Mouse (Mus musculus): ENCODE results near the gene 1700020N01Rik. TPM values are rescaled to one million over a fixed set of nuclear protein-coding genes. Genes with fewer than 3 reads are reported as not detected.

Gene 1700020N01Rik
- total RNA-seq (2023): not detected

DNA sequence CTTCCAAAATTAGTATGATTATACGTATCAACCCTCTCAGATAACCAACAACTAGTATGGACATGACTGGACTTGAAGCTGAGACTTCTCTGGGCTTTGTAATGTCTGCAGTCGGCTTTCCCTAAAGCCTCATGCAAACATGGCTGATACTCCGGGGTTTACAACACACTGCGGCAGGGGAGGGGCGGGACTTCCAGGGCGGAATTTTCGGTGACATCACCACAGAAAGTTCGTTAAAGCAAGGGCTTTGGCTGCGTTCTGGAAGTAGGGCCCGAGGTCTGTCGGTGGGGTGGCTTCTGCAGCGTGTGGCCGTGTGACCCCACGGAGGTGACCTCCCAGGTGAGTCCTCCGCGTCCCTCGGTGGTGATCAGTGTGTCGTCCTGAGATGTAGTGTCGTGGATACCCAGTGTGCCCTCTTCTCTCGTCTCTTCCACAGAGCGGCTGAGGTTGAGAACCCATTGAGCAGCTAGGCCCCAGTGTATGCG lies at the start of gene 1700020N01Rik:
TSS of gene 1700020N01Rik (plus strand) at position 250 of the 485 bp plus-strand sequence.

Other genes with a start within 250 kb of the 1700020N01Rik start
- not detected for gene Aldh8a1, start 215.9 kb upstream of the 1700020N01Rik start, total RNA-seq (2023)